Mouse (Mus musculus) spleen, postnatal 4 days (tissue): ENCODE measurements around the gene Mcu.

Source experiments
- DNase-seq, 2 experiments: peaks; one replicate each; pipeline ENCODE4 v3.0.0; 2022; ENCODE audit warnings: low spot score in 2 of 2

Gene Mcu

DNA sequence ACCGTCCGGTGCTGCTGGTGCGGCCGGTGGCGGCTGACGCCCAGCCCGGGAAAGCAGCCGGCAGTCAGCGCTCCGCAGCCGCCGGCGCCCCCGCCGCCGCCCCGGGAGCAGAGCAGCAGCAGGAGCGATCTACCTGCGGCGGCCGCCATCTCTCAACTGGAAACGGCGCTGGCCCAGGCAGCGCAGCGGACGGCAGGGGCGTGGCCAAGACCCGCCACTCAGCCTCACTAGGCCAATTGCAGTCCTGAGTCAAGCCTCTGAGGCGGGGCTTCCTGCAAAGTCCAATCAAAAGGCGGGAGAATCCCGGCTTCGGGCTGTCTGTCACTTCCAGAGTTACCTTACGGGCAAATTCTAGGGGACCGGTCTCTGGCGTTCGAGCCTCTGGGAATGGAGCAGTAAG, at the start of gene Mcu:
Mcu (minus strand) TSS at position 171 of the 400 bp plus-strand sequence.
- DNase-seq, result peak; percentile 95 to 98

DNA sequence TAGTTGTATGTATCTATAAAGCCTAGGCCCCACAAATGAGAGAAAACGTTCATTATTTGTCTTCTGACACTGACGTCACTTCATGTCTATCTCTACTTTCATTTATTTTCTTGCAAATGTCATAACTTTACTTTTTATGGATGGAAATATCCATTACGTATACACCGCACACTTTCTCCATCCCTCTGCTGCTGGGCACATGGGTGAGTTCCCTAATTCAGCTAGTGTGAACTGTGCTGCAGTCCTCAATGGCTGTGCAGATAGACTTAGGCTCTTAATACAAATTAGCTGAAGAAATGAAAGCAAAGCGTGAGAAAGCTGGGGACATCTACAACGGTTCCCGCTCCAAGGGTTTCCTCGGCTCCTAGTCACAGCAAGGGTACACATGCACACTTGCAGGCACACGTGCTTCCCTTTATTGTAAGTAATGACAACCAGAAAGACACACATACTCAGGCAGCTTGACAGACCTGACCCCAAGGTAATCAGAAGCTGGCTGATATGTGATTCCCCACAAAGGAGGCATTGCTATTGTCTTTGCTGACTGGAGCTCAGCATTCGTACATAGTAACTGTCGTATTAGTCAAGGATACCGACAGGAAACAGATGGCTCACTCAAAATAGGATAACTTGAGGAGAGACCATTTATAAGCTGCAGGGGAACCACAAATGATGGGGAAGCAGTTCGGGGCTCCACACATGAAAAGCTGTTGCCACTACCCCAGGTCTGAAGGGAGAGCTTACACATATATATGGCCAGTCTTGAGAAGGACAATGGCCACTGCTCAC, 49.2 kb upstream of the Mcu start:
- DNase-seq, result no peak

DNA sequence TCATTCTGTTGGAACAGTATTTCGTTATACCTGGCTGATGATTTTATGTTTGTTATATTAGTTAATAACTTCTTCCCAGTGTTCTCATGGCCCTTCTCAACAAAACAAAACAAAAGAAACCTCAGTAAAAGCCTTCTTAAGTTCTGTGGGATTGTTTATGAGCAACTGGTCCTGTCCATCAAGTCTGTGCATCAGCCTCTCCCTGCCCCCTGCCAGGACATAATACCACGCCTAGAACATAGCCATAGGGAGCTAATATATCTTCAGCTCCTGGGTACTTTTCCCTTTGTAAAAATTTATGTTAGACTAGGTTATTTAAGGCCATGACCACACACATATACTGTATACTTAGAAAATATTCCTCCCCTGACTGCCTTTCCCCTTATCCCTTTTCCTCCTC, 48.3 kb upstream of the Mcu start:
- DNase-seq, result no peak

DNA sequence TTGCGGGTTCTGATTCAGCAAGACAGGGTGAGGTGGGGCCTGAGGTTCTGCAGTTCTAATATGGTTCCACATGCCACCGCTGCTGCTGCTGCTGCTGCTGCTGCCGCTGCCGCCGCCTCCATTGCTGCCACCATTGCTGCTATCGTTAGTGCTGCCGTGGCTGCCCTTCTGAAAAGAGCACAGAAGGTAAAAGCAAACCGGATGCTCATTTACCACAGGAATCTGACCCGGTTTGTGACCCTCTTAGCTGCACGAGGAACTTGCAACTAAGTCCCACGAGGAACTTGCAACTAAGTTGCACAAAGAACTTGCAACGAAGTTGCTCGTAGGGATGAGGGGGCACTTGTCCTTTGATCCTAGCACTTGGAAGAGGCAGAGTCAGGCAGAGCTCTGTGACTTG, 40.3 kb upstream of the Mcu start:
- DNase-seq, result no peak

DNA sequence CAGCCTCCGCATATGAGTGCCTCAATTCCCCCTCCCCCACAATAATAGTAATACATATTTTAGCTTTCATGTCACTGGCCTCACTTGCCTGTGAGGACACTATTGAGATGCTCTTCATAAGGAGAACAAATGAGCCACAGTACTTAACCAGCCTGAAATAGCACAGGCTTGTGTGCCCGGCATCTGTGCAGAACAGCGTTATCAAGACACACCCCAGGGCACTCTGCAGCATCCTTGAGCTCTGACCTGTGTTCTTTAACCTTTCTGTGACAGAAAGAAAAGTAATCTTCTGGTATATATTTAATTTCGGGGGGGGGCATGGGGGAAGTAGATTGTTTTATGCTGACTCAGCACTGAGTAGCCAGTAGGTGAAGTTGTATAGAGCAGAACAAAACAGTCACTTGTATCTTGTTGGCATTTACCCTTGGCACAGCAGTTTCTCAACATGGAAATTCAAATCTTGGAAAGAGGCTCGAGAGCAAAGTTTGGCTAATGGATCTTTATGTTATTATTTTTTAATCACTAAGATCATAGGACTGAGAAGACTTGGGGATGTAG, 30.4 kb upstream of the Mcu start:
- DNase-seq, result no peak

DNA sequence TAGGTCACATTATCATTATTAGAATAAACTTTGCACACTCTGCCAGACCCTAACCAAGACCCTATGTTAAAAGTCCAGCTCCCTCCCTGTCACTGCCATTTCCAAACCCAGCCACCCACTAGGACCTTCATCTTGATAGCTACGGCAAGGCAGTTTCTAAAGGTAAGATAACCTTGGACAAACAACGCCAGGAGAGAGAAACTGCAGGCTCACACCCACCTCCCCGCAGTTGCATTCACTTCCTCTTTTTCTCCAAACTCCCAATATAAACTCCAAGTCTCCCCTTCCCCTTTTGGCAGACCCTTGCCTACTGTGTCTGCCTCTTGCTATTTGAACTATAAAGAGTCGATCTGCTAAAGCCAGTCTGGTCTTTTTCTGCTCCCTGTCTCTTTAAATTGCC, 28.7 kb upstream of the Mcu start:
- DNase-seq, result no peak

DNA sequence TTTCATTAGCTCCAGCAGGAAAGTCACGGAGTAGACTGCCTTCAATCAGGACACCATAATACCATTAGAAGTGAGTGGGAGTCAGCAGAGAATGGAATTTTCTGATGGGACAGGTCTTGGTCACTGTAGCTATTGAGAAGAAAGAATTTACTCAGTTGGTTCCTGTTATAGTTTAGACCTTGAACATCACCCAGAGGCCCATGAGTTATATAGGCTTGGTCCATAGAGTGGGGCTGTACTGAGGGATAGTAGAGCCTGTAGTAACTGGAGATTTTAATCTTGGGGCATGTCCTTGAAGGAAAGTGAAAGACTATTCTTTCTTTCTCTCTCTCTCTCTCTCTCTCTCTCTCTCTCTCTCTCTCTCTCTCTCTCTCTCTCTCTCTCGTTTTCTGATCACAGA, 28.2 kb upstream of the Mcu start:
- no peak for DNase-seq

DNA sequence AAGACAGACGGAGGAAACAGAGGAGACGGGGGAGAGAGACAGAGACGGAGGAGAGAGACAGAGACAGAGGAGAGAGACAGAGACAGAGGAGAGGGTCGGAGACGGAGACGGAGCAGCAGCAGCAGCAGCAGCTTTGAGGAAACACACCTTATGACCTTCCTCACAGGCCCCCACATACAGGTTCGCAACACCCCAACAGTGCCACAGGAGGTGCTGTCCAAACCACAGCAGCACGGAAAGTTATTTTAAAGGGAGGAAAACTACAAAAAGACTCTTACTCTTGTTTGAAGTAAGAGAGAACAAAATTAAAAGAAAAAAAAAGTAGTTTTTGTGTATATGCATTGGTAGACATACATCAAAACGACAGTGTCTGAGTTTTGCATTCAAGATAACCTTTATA, 27.2 kb upstream of the Mcu start:
- no peak for DNase-seq

DNA sequence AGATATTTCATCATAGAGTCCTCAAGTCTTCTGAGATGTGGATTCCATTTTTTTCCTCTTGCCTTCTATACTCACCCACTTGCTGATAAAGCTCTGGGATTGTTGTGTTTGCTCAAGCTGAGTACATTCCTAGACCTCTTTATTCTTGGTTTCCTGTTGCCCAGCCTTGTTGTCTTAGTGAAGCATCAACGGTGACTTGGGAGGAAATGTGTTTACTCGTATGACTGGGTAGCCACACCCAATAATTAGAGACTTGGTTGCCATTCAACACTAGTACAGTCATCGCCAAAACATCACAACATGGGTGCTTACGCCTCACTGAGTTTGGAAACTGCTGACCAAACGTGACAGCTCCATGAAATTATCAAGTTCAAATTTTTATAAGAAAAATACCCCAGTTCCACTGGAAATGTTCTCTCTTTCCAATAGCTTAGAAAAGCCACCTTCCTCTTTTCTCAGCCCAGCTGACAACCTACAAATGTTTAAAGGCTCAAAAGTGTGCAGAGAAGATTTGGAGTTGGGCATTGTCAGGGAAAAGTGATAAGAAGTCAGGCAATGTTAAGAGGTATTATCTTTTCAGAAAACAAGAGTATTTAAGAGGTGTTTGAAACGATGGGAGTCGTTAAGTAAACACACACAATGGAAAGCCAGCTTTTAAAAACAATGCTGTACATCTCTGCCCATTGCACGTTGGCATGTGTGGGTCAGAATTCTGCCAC, 26.3 kb upstream of the Mcu start:
- DNase-seq, result no peak

DNA sequence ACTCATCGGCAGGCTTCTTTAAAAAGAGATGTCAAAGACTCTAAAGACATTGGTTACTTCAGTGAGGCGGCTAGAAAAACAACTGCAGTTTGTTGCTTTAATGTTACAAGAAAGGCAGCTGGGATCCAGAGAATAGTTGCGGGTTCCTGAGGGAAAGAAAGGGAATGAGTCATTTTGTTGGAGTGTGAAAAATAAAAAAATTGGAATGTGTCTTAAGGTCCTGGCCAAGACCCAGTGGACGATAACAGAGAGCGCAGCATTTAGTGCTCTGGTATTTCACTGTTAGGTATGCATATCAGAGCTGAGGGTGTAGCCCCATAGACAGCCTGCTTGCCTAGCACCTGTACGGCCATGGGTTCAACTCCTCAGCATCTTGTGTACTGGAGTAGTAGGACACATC, 22.1 kb upstream of the Mcu start:
- no peak for DNase-seq

DNA sequence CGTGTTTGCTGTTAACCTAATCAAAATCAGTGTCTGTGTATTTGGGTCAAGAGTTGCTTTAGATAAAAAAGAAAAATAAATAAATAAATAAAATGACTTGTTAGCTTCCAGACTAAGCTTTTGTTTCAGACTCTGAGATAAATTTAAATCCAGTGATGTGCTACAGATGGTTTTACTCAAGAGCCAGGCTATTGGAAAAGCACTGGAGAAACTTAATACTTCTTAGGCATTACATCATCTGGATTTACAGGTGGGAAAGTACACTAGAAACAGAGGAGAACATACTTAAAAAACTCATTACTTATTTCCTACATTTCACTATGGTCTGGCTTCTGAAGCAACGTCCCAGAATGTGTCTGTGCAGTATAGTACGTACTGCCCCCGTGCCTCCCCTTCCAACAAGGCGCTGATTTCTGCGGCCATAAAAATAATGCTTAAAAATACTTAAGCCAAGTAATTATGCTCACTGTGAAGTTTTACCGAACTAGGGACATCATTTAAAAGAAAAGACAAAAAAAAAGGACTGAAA, 21.2 kb upstream of the Mcu start:
- DNase-seq, result no peak

DNA sequence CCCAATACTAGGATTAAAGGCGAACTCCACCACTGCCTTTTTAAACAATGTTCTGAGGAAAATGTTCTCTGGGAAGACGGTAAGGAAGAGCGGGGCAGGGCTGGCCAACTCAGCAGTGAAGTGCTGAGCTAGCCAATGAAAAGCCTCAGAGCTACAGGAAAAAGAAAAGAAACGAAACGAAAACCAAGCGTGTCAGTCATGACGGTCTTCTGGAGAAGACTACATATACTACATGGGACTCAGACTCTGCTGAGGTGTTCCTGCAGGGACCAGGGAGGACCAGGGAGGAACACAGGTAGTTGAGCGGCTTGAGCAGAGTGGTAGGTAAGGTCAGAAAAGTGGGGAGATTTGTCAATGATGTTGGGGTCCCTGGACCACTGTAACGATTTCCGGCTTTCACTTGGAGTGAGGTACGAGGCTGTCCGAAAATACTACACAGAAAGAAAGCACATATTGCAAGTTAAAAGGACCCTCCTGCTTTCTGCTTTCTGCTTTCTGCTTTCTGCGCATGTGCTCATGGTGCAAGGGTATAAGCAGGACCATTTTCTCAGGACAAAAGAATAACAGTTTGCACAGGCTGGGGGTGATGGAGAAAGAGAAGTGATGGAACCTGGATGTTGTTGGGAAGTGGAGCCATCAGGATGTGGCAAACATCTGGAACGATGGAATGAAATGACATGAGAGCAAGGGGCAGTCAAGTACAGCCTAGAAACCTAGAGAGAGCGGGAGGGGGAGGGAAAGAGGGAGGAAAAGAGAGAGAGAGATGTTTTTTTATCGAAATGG, 20.4 kb upstream of the Mcu start:
- DNase-seq, result no peak

DNA sequence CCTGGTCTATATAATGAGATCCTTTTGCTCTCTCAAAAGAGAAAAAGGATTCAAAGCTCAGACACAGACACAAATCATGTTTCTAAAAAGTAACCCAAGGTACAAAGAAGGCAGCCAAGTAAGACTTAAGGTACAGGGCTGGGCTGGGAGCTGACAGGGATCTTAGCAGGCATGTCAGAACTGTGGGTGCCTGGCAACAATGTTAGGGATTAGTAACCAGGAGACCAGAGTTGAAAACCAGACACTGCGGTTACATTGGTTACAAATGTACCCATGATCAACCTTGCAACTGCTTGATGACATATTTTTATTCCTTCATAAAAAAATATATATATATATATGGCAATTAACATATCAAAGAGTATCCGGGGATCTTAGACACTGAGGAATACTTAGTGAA, 19.6 kb upstream of the Mcu start:
- DNase-seq, result no peak

DNA sequence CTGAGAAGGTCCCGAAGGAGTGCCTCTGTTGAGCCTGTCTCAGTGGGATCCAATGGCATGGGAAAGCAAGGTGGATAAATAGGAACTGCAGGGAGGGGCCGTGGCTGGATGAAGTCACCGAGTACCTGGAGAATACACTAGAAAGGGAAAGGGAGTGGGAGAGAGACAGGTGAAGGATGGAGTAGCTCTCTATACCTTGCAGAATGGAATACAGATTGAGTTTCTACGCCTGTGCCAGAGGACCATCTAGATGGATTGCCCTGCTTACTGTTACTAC, 13.0 kb upstream of the Mcu start:
- no peak for DNase-seq

DNA sequence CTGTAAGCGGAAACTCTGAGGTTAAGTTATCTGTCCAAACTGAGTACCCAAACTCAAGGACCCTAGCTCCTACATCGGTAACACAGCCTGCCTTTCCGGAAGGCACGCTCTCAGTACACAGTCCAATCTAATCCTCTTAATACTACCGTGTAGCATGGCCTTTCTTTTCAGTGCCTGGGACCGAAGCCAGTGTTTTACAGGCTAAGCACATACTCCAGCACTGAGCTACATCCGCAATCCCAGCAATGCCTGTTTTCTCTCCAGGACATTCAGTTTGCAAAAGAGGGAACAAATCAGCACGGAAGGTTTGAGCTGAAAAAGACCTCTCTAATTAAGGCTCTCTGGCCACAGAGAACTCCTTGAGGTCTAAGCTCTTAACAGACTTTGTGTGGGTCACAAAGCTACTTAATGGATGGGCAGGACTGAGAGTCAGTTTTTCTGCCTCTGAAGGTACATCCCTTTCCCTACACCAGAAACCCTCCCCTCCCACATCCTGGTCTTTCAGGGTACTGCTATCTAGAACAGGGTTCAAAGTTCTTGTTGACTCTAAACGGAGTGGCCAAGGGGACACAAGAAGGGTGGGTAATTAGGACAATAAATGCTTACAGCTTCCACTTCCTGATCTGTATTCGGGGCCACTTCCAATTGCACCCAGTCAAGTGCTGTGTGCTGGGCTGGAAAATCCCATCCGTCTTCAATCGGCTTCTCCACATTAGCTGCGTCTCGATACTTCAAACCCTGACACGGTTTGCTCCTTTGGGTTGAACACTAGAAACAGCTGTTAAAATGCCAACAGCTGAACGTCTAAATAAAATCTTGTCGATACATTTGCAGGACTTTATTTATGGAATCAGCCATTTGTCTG, 12.4 kb upstream of the Mcu start:
- DNase-seq, result no peak

DNA sequence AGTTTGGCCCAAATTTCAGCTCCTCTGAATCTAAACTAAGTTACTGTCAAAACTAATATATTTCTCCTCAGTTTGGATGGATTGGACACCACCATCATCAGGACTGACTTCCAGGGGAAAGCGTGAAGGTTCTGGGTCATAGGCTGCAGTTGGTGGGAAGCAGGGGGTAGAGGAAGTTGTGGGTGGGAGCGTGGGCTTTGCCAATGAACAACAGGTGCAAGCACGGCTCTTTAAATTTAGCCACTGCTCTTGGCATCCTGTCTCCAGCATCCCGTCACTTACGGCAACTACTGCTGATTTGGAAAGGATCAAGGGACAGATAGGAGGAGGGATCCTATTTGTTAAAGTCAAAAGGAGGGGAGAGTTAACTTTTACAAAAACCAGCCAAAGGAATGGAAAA, 7.0 kb upstream of the Mcu start:
- DNase-seq, result no peak

DNA sequence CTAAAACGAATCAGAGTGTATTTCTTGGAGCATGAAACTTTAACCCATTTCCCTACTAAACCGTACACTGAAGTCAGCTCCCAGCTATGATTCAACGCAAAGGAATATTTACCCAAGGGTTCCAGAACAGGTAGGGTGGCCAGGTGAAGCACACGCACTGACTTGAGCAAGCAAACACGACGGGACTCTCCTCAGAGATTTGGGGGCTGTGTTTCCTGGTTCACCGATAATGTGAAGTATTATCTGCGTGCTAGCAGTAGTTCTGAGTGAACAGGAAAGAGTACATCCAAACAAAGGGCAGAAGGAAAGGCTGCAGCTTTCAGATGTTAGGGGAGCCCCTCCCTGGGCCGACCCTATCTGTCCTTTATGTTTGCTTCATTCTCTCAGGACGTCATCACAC, 4.9 kb upstream of the Mcu start:
- no peak for DNase-seq

DNA sequence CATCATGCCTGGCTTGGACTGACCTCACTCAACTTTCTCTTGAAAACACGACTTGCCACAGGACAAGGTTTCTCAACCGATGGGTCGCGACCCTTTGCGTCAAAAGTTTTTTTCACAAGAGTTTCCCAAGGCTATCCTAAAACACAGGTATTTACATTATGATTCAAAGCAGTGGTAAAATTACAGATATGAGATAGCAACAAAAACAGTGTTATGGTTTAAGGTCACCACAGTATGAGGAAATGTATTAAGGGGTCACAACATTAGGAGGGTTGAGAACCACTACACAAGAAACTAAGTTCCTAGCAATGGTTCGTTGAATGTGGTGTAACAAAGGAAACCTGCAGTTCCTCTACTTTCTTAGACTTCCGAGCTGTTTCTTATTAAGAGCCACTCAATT, 1.3 kb upstream of the Mcu start:
- no peak for DNase-seq

DNA sequence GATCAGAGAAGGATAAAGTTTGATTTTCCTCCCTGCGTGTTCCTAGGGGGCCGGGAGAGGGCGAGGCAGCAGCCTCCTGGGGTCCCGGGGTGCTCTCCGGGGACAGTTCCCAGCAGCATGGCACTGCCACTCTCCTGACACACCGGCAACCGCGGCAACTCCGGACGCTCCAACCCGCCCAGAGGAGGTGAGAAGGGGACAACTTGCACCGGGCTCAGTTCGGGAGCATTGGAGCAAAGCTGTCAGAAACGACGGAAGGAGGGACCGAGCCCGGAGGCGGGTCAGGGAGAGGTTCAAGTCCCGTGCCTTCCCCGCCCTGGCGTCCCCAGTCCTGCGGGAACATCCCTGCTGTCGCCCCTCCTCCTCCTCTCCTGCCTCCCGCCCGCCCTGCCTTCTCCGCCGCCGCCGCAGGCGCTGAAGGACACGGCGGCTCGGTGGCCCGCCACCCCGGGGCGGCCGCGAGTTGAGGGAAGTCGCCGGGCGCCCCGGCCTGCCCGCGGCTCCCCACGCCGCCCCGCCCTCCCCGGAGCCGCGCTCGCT, 441 bp downstream of the Mcu start, which contains the start of gene Gm10322:
Gm10322 (plus strand) TSS at position 83 of the 540 bp plus-strand sequence.
- peak; percentile 59 to 80 for DNase-seq

DNA sequence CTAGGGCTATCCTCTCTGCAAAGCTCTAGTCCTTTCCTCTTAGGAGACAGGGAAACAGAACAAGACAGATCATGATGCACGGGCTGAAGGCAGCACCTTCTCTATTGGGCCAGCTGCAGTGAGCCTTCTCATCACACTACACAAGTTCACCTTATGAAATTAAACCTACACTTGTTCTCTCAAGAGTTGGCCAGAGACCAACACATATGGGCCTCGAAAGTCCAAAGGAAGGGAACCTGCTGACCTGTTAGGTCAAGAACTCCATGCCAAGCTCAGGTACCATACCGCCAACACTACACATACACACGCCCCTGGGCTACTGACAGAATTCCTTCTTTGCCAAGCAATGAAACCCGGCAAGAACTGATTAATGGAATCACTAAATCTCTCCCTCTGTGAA, 1.1 kb downstream of the Mcu start:
- no peak for DNase-seq

DNA sequence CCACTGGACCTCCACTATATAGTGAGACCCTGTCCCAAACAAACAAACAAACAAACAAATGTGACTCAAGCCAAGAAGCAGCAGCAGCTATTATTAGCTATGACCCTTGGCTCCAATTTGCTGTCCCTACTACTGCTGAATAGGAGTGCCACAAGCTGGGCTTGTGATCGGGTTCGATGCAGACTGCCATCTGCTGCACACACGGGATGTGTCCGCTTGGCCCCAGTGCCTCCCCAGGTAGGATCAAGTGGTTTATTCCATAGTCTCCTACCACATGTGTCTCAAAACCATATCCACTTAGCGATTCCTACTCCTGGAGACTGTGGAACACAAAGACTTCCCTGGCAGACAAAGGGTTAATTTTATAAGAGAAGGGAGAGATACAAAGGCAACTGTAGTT, 2.4 kb downstream of the Mcu start:
- DNase-seq, result no peak
